Mouse (Mus musculus): ENCODE measurements around the gene Defb19. TPM values are rescaled to one million over a fixed set of nuclear protein-coding genes. Genes with fewer than 3 reads are reported as not detected.

Gene Defb19
- total and polyA plus RNA-seq, 2 experiments from 2014 or later = not detected

DNA sequence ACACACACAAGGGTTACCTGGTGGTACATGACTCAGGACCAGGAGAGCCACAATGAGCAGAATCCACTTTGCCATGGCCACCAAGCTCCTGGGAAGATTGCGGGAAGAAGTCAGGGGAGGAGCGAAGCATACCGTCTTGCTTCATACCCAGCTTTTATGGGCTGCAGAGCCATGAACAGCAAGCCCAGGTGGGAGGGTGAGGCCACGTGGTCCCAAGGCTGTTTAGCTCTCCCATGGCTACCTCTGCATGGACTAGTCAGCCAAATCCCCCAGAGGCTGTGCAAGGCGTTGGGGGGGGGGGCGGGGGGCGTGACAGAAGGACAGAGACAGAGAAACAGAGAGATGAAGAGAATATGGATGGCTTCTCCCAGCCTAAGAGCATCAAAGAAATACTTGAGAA, 42.8 kb upstream of the Defb19 start, which contains the start of gene Defb25:
Defb25 (minus strand) TSS at position 101 of the 400 bp plus-strand sequence.
- Histone ChIP-seq H3K27me3 (ENCODE audit: insufficient read depth, low read length) (peaks cover 15% of the 10 kb centered on the region), H3K4me2 (ENCODE audit: low read depth) (no peak within 1 kb of the TSS), H3K4me1 (ENCODE audit: insufficient read depth) (peaks cover 10% of the 10 kb centered on the region; the same call in 1 of the 2 replicates), H3K9me3 (ENCODE audit: low read length) (no peaks in the 10 kb centered on the region), H3K36me3 (ENCODE audit: insufficient read depth) (no peaks in the 10 kb centered on the region), H3K4me3 (ENCODE audit: low read depth, low read length) (no peak within 1 kb of the TSS), H3K9ac (no peak within 1 kb of the TSS), H3K27ac (ENCODE audit: low read depth, low read length) (no peak within 1 kb of the TSS)
- DNase-seq (no peak), ATAC-seq (no peak)
- no peak for TF ChIP-seq CTCF (IDR thresholded peaks at IDR 0.05; ENCODE audit: low read depth)
- 88% methylated on average over 7 of the region's 7 CpGs for WGBS

- whole genome bisulfite sequencing = 89% methylated on average over 13 of the region's 13 CpGs
- no peaks in the 10 kb centered on the region for H3K9me3 ChIP-seq (ENCODE audit: low read length)
- H3K36me3 ChIP-seq (ENCODE audit: insufficient read depth) = no peaks in the 10 kb centered on the region
- H3K4me2 ChIP-seq (ENCODE audit: low read depth) = no peak overlapping the region
- no peak overlapping the region for H3K27ac ChIP-seq (ENCODE audit: low read depth, low read length)
- no peak overlapping the region for H3K9ac ChIP-seq
- DNase-seq (no peak), ATAC-seq (no peak)
- no peak for TF ChIP-seq CTCF (IDR thresholded peaks at IDR 0.05; ENCODE audit: low read depth)
- H3K27me3 ChIP-seq (ENCODE audit: insufficient read depth, low read length) = peaks cover 8% of the 10 kb centered on the region
- H3K4me1 ChIP-seq (ENCODE audit: insufficient read depth) = peaks cover 7% of the 10 kb centered on the region; the same call in 1 of the 2 replicates
- no peak overlapping the region for H3K4me3 ChIP-seq (ENCODE audit: low read depth, low read length)
Measured at GRCm38 (mm10) chr2:152622151-152622550, 42.0 kb upstream of the Defb19 start.

- DNase-seq (no peak), ATAC-seq (no peak)
- Histone ChIP-seq H3K9ac (no peak overlapping the region), H3K36me3 (ENCODE audit: insufficient read depth) (no peaks in the 10 kb centered on the region), H3K4me3 (ENCODE audit: low read depth, low read length) (no peak overlapping the region), H3K27ac (ENCODE audit: low read depth, low read length) (no peak overlapping the region), H3K4me1 (ENCODE audit: insufficient read depth) (no peaks in the 10 kb centered on the region), H3K27me3 (ENCODE audit: insufficient read depth, low read length) (no peaks in the 10 kb centered on the region), H3K9me3 (ENCODE audit: low read length) (no peaks in the 10 kb centered on the region), H3K4me2 (ENCODE audit: low read depth) (no peak overlapping the region)
- TF ChIP-seq CTCF (IDR thresholded peaks at IDR 0.05; ENCODE audit: low read depth) = no peak
- WGBS = 74% methylated on average over 9 of the region's 9 CpGs
Measured at GRCm38 (mm10) chr2:152620367-152621134, 40.4 kb upstream of the Defb19 start.

GRCm38 (mm10) chr2:152617374-152617773, 37.3 kb upstream of the Defb19 start:
- no peak for ATAC-seq
- H3K4me1 ChIP-seq (ENCODE audit: insufficient read depth) = no peaks in the 10 kb centered on the region
- H3K9me3 ChIP-seq (ENCODE audit: low read length) = no peaks in the 10 kb centered on the region
- TF ChIP-seq CTCF (IDR thresholded peaks at IDR 0.05; ENCODE audit: low read depth) = peak; percentile 47
- no peak overlapping the region for H3K4me3 ChIP-seq (ENCODE audit: low read depth, low read length)
- no peak overlapping the region for H3K9ac ChIP-seq
- no peaks in the 10 kb centered on the region for H3K27me3 ChIP-seq (ENCODE audit: insufficient read depth, low read length)
- no peak overlapping the region for H3K27ac ChIP-seq (ENCODE audit: low read depth, low read length)
- no peak for DNase-seq
- no peaks in the 10 kb centered on the region for H3K36me3 ChIP-seq (ENCODE audit: insufficient read depth)
- H3K4me2 ChIP-seq (ENCODE audit: low read depth) = no peak overlapping the region
- WGBS = 54% methylated on average over 5 of the region's 5 CpGs

DNA sequence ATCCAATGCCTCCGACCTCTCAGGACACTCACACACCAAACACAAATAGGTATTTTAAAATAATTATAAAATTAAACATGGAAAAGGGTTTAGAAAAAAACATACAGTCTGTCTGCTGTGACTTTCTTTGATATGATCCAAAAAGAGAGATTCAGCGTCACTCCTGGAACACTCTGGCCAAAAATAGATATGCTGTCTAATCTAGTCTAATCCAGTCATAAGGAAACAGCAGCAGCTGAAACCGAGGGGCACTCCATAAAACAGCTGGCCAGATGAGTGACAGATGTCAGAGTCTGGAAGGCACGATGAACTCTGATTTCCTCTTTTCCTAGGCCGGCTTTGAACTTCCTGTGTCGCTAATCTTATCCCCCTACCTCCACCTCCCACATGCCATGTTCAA, 36.4 kb upstream of the Defb19 start:
- Histone ChIP-seq H3K36me3 (ENCODE audit: insufficient read depth) (no peaks in the 10 kb centered on the region), H3K9ac (no peak overlapping the region), H3K4me2 (ENCODE audit: low read depth) (no peak overlapping the region), H3K4me3 (ENCODE audit: low read depth, low read length) (no peak overlapping the region), H3K9me3 (ENCODE audit: low read length) (no peaks in the 10 kb centered on the region), H3K27me3 (ENCODE audit: insufficient read depth, low read length) (no peaks in the 10 kb centered on the region), H3K27ac (ENCODE audit: low read depth, low read length) (no peak overlapping the region), H3K4me1 (ENCODE audit: insufficient read depth) (no peaks in the 10 kb centered on the region)
- TF ChIP-seq CTCF (IDR thresholded peaks at IDR 0.05; ENCODE audit: low read depth) = no peak
- 86% methylated on average over 6 of the region's 6 CpGs for WGBS
- no peak for ATAC-seq
- DNase-seq = no peak

DNA sequence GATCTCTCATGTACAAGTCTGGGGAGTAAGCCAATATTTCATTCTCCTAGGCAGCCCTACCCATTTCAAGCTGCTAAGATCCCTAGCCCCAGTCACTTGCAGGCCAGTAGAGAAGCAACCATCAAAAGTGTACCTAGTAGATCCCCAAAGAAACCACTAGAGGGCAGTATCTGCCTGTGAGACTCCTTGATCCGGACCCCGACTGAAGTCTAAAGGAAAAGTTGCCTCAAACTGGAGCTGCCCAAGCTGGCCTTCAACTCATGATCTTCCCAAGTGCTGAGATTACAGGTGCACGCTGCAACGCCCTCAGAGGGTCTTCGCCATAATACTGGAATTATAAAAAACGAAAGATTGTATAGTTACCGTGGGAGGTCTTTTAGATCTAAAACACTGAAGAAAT, 35.5 kb upstream of the Defb19 start:
- Histone ChIP-seq H3K27me3 (ENCODE audit: insufficient read depth, low read length) (no peaks in the 10 kb centered on the region), H3K9me3 (ENCODE audit: low read length) (no peaks in the 10 kb centered on the region), H3K36me3 (ENCODE audit: insufficient read depth) (no peaks in the 10 kb centered on the region), H3K4me1 (ENCODE audit: insufficient read depth) (no peaks in the 10 kb centered on the region), H3K4me2 (ENCODE audit: low read depth) (no peak overlapping the region), H3K4me3 (ENCODE audit: low read depth, low read length) (no peak overlapping the region), H3K9ac (no peak overlapping the region), H3K27ac (ENCODE audit: low read depth, low read length) (no peak overlapping the region)
- DNase-seq = peak; percentile 82
- peak; percentile 85 for ATAC-seq
- peak; percentile 93 for TF ChIP-seq CTCF (IDR thresholded peaks at IDR 0.05; ENCODE audit: low read depth)
- 13% methylated on average over 7 of the region's 7 CpGs for WGBS

GRCm38 (mm10) chr2:152612193-152612592, 32.1 kb upstream of the Defb19 start:
- WGBS = 36% methylated on average over 7 of the region's 8 CpGs
- ATAC-seq (no peak), DNase-seq (no peak)
- Histone ChIP-seq H3K9ac (no peak overlapping the region), H3K27ac (ENCODE audit: low read depth, low read length) (no peak overlapping the region), H3K4me3 (ENCODE audit: low read depth, low read length) (no peak overlapping the region), H3K9me3 (ENCODE audit: low read length) (no peaks in the 10 kb centered on the region; the same call in 1 of the 2 replicates), H3K36me3 (ENCODE audit: insufficient read depth) (no peaks in the 10 kb centered on the region), H3K4me1 (ENCODE audit: insufficient read depth) (no peaks in the 10 kb centered on the region), H3K4me2 (ENCODE audit: low read depth) (no peak overlapping the region), H3K27me3 (ENCODE audit: insufficient read depth, low read length) (no peaks in the 10 kb centered on the region)
- TF ChIP-seq CTCF (IDR thresholded peaks at IDR 0.05; ENCODE audit: low read depth) = no peak
